Mouse (Mus musculus) erythroblast, embryonic 14.5 days (primary cell): ENCODE measurements around the gene Tmem274. TPM values are rescaled to one million over a fixed set of nuclear protein-coding genes. Genes with fewer than 3 reads are reported as not detected.

Experiments
- H3K27me3 ChIP-seq: 2 replicates; pipeline ENCODE4 v1.6.1; 2012; ENCODE audit warnings: inconsistent platforms; ENCODE audit not compliant: control insufficient read depth
- H3K36me3 ChIP-seq: 2 replicates; pipeline ENCODE4 v1.6.1; 2012; ENCODE audit warnings: mild to moderate bottlenecking, inconsistent platforms; ENCODE audit not compliant: control insufficient read depth
- H3K4me1 ChIP-seq: 2 replicates; pipeline ENCODE4 v1.6.1; 2012; ENCODE audit warnings: inconsistent platforms; ENCODE audit not compliant: control insufficient read depth
- H3K4me3 ChIP-seq: replicated peaks from 2 replicates; pipeline ENCODE3; 2012; ENCODE audit warnings: moderate library complexity, mild to moderate bottlenecking, inconsistent platforms
- H3K9me3 ChIP-seq: 2 replicates; pipeline ENCODE4 v1.6.1; 2012; ENCODE audit warnings: low read length, inconsistent platforms, mixed read lengths; ENCODE audit not compliant: control insufficient read depth
- GATA1 ChIP-seq: IDR thresholded peaks from 2 replicates; pipeline ENCODE4 v1.6.1; 2012; ENCODE audit warnings: low read length, inconsistent platforms, mixed read lengths
- TAL1 ChIP-seq: IDR thresholded peaks from 3 replicates; pipeline ENCODE4 v1.6.1; 2012; ENCODE audit warnings: low read length, inconsistent platforms, mixed read lengths
- polyA plus RNA-seq: library from polyadenylated mRNA; stranded (reverse); fragments of >175 nt; gene quantifications from 2 replicates; pipeline ENCODE4 v1.2.3, GENCODE M21; 2012

Gene Tmem274
- polyA plus RNA-seq, 1 experiment, result not detected

DNA sequence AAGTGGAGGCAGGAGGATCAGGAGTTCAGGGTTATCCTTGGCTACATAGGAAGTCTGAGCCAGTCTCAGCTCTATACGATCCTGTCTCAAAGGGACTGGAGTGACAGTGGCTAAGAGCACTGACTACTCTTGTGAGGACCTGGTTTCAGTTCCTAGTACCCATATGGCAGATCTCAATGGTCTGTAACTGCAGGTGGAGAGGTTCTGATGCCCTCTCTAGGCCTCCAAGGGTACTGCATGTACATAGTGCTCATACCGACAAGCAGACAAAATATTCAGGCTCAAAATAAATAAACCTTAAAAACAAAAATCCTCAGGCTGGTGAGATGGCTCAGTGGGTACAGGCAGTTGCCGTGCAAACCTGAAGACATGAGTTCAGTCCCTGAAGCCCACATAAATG is 14.0 kb downstream of the Tmem274 start:
- peaks cover 3% of the 10 kb centered on the region; the same call in 1 of the 2 replicates for H3K9me3 ChIP-seq
- no peaks in the 10 kb centered on the region for H3K27me3 ChIP-seq
- peaks cover 7% of the 10 kb centered on the region for H3K4me1 ChIP-seq
- H3K4me3 ChIP-seq, result no peak overlapping the region
- TF ChIP-seq GATA1 (no peak), TAL1 (no peak)
- H3K36me3 ChIP-seq, result peaks cover 80% of the 10 kb centered on the region

DNA sequence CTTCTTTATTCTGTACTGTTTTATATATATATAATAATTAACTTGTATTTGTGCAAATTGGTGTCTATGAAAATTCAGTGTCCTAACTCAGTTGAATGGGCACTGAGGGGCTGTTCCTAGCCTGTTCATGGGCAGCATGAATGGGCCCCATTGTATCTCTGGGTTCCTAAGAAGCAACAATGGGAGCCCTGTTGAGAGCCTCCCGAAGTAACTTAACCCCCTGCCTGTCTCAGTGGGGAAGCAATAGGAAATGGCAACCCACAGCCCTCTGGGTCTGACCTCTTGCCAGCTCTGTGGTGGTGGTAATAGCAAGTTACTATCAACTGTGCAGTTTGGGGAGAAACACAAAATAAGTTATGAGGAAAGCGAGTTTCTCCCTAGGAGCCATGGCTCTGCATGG is 19.4 kb downstream of the Tmem274 start:
- H3K9me3 ChIP-seq, result no peaks in the 10 kb centered on the region
- no peaks in the 10 kb centered on the region for H3K27me3 ChIP-seq
- TF ChIP-seq GATA1 (no peak), TAL1 (no peak)
- peaks cover 71% of the 10 kb centered on the region for H3K36me3 ChIP-seq
- H3K4me1 ChIP-seq, result no peaks in the 10 kb centered on the region
- no peak overlapping the region for H3K4me3 ChIP-seq

DNA sequence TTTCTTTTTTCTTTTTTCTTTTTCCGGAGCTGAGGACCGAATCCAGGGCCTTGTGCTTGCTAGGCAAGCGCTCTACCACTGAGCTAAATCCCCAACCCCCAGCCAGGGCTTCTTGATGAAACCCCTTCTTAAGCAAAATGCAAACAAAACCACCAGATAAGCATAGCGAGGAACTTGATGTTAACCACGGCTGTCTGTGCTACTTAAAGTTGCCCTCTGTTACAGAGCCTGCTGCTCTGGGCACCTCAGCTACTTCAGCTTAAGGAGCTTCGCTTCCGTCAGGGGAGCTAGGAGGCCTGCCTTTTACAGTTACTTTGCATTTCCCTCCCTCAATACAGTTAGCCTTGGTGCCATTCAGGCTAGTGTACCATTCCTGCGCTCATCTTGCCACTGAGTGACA is 21.7 kb downstream of the Tmem274 start:
- TF ChIP-seq TAL1, result no peak
- no peak for TF ChIP-seq GATA1
- no peaks in the 10 kb centered on the region for H3K27me3 ChIP-seq
- H3K9me3 ChIP-seq, result no peaks in the 10 kb centered on the region
- no peaks in the 10 kb centered on the region for H3K4me1 ChIP-seq
- H3K36me3 ChIP-seq, result peaks cover 62% of the 10 kb centered on the region
- no peak overlapping the region for H3K4me3 ChIP-seq

DNA sequence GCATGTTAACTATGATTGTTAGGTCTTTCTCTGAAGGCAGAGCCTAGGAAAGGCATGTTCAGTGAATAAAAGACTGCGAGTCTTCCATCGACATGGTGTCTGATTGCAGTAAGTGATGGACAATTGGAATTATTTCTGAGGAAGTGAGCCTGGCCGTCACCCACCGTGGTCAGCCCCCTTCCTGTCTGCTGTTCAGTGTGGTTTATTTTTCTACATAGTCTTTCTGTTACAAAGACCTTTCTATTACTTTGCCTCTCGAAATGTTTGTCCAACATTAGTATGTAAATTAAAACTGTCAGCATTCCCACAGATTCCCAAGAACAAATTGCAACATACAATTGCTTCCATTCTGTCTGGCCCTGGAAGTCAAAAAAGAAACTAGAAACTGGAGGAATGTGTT is 22.6 kb downstream of the Tmem274 start:
- no peaks in the 10 kb centered on the region for H3K9me3 ChIP-seq
- H3K4me3 ChIP-seq, result no peak overlapping the region
- H3K27me3 ChIP-seq, result no peaks in the 10 kb centered on the region
- no peak for TF ChIP-seq TAL1
- H3K4me1 ChIP-seq, result no peaks in the 10 kb centered on the region
- H3K36me3 ChIP-seq, result peaks cover 54% of the 10 kb centered on the region

DNA sequence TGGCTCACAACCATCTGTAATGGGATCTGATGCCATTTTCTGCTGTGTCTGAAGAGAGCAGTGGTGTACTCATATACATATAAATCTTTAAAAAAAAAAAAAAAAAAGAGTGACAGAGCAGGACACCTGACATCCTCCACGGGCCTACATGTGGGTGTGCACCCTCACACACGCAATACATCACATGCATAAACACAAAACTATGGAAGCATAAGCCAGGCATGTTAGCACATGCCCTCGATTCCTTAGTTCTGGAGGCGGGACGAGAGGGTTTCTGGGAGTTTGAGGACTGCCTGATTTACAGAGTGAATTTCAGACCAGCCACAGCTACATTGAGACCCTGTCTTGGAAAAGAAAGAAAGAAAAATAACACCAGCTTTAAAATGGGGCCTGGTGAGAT is 27.2 kb downstream of the Tmem274 start:
- H3K27me3 ChIP-seq, result no peaks in the 10 kb centered on the region
- no peak overlapping the region for H3K4me3 ChIP-seq
- no peaks in the 10 kb centered on the region for H3K4me1 ChIP-seq
- peaks cover 21% of the 10 kb centered on the region for H3K36me3 ChIP-seq
- no peaks in the 10 kb centered on the region for H3K9me3 ChIP-seq
- TF ChIP-seq GATA1 (no peak), TAL1 (no peak)

DNA sequence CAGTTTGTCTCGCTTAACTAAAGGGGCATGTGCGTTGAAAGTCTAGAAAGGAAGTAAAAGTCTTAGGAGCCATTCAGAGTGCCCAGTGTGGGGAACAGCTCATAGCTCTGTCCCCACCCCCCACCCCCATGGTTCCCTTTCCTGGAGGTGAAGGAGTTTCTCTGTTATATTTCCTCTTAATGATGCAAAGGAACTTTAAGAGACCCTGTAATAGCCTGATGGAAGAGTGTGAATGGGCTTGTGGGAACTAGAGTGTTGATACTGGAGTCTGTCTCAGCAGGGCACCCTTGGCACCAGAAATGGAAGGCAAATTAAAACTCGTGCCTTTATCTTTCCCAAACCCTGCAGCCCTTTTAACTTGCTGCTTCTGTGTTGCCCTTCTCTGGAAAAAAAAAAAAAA is 27.7 kb downstream of the Tmem274 start:
- no peak overlapping the region for H3K4me3 ChIP-seq
- no peaks in the 10 kb centered on the region for H3K9me3 ChIP-seq
- H3K4me1 ChIP-seq, result no peaks in the 10 kb centered on the region
- no peaks in the 10 kb centered on the region for H3K27me3 ChIP-seq
- TF ChIP-seq TAL1, result no peak
- TF ChIP-seq GATA1, result no peak
- peaks cover 17% of the 10 kb centered on the region for H3K36me3 ChIP-seq

DNA sequence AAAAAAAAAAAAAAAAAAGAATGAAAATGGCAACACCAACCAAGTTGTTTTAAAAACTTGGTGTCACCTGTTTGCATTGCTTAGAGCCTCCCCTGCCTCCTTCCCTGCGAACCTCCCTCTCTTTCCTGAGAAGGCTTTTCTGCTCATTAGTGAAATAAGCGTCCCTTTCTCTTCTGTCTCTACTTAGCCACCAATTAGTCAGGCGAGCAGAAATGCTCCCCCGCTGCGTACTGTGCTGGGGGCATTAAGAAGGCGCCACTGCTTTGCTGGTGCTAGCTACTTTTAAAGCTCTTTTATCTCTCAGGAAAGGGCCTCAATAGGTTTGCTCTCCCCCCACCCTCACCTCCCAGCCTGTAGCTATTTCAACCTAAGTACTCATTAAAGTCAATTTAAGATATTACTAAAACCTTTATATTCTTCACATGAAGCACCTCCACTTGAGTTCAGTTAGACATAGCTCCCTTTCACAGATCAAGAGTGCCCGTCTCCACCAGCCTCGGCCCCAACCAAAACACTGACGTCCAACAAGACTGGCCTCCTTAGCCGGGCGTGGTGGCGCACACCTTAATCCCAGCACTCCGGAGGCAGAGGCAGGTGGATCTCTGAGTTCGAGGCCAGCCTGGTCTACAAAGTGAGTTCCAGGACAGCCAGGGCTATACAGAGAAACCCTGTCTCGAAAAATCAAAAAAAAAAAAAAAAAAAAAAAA is 28.2 kb downstream of the Tmem274 start:
- H3K36me3 ChIP-seq, result peaks cover 12% of the 10 kb centered on the region
- no peaks in the 10 kb centered on the region for H3K9me3 ChIP-seq
- TF ChIP-seq TAL1 (no peak), GATA1 (no peak)
- no peak overlapping the region for H3K4me3 ChIP-seq
- H3K27me3 ChIP-seq, result no peaks in the 10 kb centered on the region
- H3K4me1 ChIP-seq, result no peaks in the 10 kb centered on the region

DNA sequence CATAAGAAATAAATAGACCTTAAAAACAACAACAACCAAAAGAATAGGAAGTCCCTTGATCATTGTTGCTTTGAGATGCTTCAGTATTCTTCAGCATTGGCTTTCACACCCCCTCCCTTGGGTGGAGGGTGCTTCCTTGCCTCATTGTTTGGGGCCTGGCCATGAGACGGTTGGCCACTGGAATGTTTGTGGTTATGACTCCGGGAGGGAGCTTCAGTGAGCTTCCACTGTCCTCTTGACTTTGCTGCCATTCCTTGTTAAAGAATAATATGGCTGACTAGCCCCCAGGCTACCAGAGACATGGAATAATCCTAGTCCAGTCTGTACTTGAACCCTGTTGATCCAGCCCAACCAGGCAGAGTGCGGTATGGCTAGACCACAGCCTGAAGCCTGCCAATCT is 29.7 kb downstream of the Tmem274 start:
- TF ChIP-seq TAL1, result no peak
- TF ChIP-seq GATA1, result no peak
- no peaks in the 10 kb centered on the region for H3K4me1 ChIP-seq
- H3K4me3 ChIP-seq, result no peak overlapping the region
- peaks cover 3% of the 10 kb centered on the region; the same call in 1 of the 2 replicates for H3K36me3 ChIP-seq
- no peaks in the 10 kb centered on the region for H3K9me3 ChIP-seq
- H3K27me3 ChIP-seq, result no peaks in the 10 kb centered on the region

DNA sequence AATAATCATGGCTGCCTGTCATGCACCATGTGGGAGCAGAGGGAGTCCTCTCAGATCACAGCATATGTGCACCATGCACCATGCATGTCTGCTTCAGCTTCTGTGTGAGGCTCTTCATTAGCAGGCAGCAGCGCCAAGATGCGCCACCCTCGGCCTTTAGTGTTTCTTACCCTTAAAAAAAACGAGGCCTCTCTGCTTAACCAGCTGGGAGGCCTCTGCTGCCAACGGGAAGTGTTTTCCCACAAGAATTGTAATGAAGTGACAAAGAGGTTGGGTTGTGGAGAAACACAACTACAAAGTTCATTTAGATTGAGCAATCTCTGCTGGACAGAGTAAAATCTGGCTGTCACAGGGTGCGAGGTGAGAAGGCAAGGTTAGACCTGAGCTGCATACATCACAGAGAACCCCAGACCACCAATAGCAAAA is 34.1 kb downstream of the Tmem274 start:
- Histone ChIP-seq H3K4me3 (no peak overlapping the region), H3K4me1 (no peaks in the 10 kb centered on the region; the same call in 1 of the 2 replicates), H3K36me3 (no peaks in the 10 kb centered on the region), H3K27me3 (no peaks in the 10 kb centered on the region), H3K9me3 (no peaks in the 10 kb centered on the region)
- TF ChIP-seq TAL1, result no peak
- TF ChIP-seq GATA1, result no peak

DNA sequence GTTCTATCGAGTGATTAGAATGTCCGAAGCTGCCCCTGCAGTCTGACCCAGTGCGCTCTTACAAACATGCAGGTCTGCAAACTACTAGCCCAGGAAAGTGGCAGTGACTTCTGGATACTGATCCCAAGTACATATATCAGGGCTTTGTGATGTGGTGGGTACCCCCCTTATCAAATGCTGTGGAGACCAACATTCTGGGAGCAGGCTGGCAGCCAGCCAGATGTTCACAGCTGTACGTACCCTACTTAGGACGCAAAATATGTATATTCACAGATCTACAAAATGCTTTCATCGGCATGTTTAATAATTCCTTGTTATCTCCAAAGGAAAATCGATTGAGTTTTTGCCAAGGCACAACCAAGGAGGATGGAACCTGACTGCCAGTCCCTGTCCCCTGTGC is 34.9 kb downstream of the Tmem274 start:
- Histone ChIP-seq H3K27me3 (no peaks in the 10 kb centered on the region), H3K9me3 (no peaks in the 10 kb centered on the region), H3K4me3 (no peak overlapping the region), H3K36me3 (no peaks in the 10 kb centered on the region), H3K4me1 (no peaks in the 10 kb centered on the region; the same call in 1 of the 2 replicates)
- TF ChIP-seq TAL1, result no peak
- TF ChIP-seq GATA1, result no peak
